Mouse (Mus musculus) kidney, adult 9 months (tissue): Measurements from ENCODE around the gene Arpc5l.

Source experiments
- DNase-seq: peaks from one replicate; pipeline ENCODE4 v3.0.0; 2022

Arpc5l gene

GRCm38 (mm10) chr2:39004880-39005435 is at the start of gene Arpc5l:
Arpc5l (plus strand) TSS chr2:39005348.
- peak; percentile 93 for DNase-seq

GRCm38 (mm10) chr2:38956062-38956461 is 49.1 kb upstream of the Arpc5l start:
- DNase-seq: no peak

- no peak for DNase-seq
These were observed 47.4 kb upstream of the Arpc5l start for GRCm38 (mm10) chr2:38957671-38958223.

- DNase-seq: no peak
These were observed 41.0 kb upstream of the Arpc5l start for GRCm38 (mm10) chr2:38964198-38964597.

GRCm38 (mm10) chr2:38969650-38970049 is 35.5 kb upstream of the Arpc5l start:
- DNase-seq: no peak

- no peak for DNase-seq
These were observed 35.1 kb upstream of the Arpc5l start for GRCm38 (mm10) chr2:38970057-38970456.

GRCm38 (mm10) chr2:38973223-38973622 is 31.9 kb upstream of the Arpc5l start:
- DNase-seq: no peak

GRCm38 (mm10) chr2:38973701-38974100 is 31.4 kb upstream of the Arpc5l start:
- no peak for DNase-seq

GRCm38 (mm10) chr2:38974171-38974570 is 31.0 kb upstream of the Arpc5l start:
- DNase-seq: no peak

GRCm38 (mm10) chr2:38975181-38975580 is 30.0 kb upstream of the Arpc5l start:
- DNase-seq: no peak

GRCm38 (mm10) chr2:38975941-38976805 is 29.0 kb upstream of the Arpc5l start:
- DNase-seq: no peak

- DNase-seq: no peak
These were observed 27.3 kb upstream of the Arpc5l start for GRCm38 (mm10) chr2:38977837-38978236.

- no peak for DNase-seq
These were observed 21.7 kb upstream of the Arpc5l start for GRCm38 (mm10) chr2:38983456-38983855.

- DNase-seq: peak; percentile 32
These were observed 18.6 kb upstream of the Arpc5l start for GRCm38 (mm10) chr2:38986580-38986979.

- DNase-seq: no peak
These were observed 17.8 kb upstream of the Arpc5l start for GRCm38 (mm10) chr2:38987371-38987770.

GRCm38 (mm10) chr2:38987803-38988510 is 17.2 kb upstream of the Arpc5l start:
- DNase-seq: no peak

GRCm38 (mm10) chr2:38988929-38989328 is 16.2 kb upstream of the Arpc5l start:
- no peak for DNase-seq

GRCm38 (mm10) chr2:38992004-38992403 is 13.1 kb upstream of the Arpc5l start:
- no peak for DNase-seq

- DNase-seq: peak; percentile 35
These were observed 12.7 kb upstream of the Arpc5l start for GRCm38 (mm10) chr2:38992452-38992851.

GRCm38 (mm10) chr2:38997386-38998374 is 7.5 kb upstream of the Arpc5l start, which contains the start of gene Wdr38:
Wdr38 (plus strand) TSS chr2:38997476.
- peak; percentile 94 for DNase-seq

GRCm38 (mm10) chr2:38999381-38999780 is 5.8 kb upstream of the Arpc5l start:
- DNase-seq: peak; percentile 19
